Comparison of ENCODE assay signal across 17 mouse cellular contexts in the genomic region with DNA sequence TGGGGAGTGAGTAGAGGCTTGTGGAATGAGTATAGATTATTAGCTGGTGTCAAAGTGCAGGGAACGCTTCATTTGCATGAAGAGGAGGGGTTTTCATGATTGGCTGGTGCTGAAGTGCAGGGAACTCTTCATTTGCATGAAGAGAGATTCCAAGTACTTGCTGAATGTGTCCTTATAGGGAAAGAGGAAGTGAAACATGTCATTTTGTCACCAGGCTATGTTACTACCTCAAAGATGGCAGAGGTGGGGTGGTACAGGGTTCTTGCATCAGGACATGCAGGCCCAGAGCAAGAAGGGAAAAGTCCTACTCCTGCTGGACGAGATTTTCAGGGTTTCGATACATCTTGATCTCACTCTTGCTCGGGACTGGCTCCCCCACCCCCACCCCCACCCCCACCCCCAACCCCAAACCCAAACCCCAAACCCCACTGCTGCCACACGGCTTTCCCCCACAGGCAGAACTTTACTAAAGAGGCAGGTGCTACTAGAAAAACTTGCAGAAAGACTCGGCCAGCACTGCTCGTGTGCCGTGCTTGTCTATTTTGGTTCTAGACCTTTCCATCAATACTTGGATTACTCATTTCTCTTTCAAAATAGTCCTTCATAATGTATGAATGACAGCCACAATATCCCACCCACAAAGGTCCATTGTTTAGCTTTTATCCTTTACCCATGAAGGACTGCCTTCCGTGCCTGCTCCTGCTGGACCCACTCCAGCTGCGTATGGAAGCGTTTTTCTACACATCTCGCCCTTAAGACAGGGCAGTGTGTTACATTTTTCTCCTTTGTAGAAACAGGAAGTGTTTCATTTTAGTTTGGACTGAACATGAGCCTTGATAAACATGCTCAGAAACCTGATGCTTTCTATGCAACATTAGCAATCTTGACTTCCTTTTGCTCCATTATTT.
A peak's percentile ranks its signal among the peaks of the same experiment; 100 is the strongest.
DNase-seq lines count a peak whose midpoint lies in the region; ATAC-seq and TF ChIP-seq lines count a peak whose summit lies in the region.
"Had no signal": no experiment of that assay in that cellular context is flagged by ENCODE, and none has a peak within 500 bp of the region (broad histone marks: within the 10 kb centered on the region; RNA-seq: fewer than 3 reads in every experiment).

No protein-coding gene starts in this region.

- 0 out of 2 replicates have a peak, but pooled peaks cover 7% of the 10 kb centered on the region for H3K4me1 ChIP-seq in embryonic facial prominence, embryonic 14.5 days (ENCODE audit: control insufficient read depth, insufficient read depth, low read length)
- H3K4me1 ChIP-seq in embryonic facial prominence, embryonic 10.5 days, result no peaks in the 10 kb centered on the region
- no peaks in the 10 kb centered on the region for H3K4me1 ChIP-seq in lung, embryonic 14.5 days (ENCODE audit: insufficient read depth)
- no peaks in the 10 kb centered on the region for H3K4me1 ChIP-seq in stomach, embryonic 16.5 days (ENCODE audit: control insufficient read depth, insufficient read depth, low read length)
- no peaks in the 10 kb centered on the region for H3K4me1 ChIP-seq in midbrain, embryonic 16.5 days (ENCODE audit: control insufficient read depth, insufficient read depth, low read length)
- H3K4me1 ChIP-seq: hindbrain, embryonic 15.5 days had no signal

- H3K27me3 ChIP-seq in embryonic facial prominence, embryonic 14.5 days (replicated peaks; ENCODE audit: control insufficient read depth, insufficient read depth, low read length), result no peaks in the 10 kb centered on the region
- no peaks in the 10 kb centered on the region for H3K27me3 ChIP-seq in embryonic facial prominence, embryonic 10.5 days (replicated peaks; ENCODE audit: low read depth, poor library complexity, severe bottlenecking)
- H3K27me3 ChIP-seq in lung, embryonic 14.5 days (ENCODE audit: insufficient read depth, low read length), result no peaks in the 10 kb centered on the region
- H3K27me3 ChIP-seq in stomach, embryonic 16.5 days (ENCODE audit: control insufficient read depth, insufficient read depth, low read length), result no peaks in the 10 kb centered on the region
- no peaks in the 10 kb centered on the region for H3K27me3 ChIP-seq in midbrain, embryonic 16.5 days (ENCODE audit: control insufficient read depth, insufficient read depth, low read depth, low read length)
- H3K27me3 ChIP-seq: hindbrain, embryonic 15.5 days; limb, embryonic 13.5 days; Patski had no signal

- H3K4me3 ChIP-seq in embryonic facial prominence, embryonic 14.5 days (ENCODE audit: low read depth, low read length), result no peak overlapping the region
- no peak overlapping the region for H3K4me3 ChIP-seq in embryonic facial prominence, embryonic 10.5 days
- H3K4me3 ChIP-seq in lung, embryonic 14.5 days (ENCODE audit: low read depth, low read length), result no peak overlapping the region
- H3K4me3 ChIP-seq in stomach, embryonic 16.5 days (replicated peaks; ENCODE audit: low read length), result no peak overlapping the region
- H3K4me3 ChIP-seq in midbrain, embryonic 16.5 days (ENCODE audit: low read depth, low read length), result no peak overlapping the region
- H3K4me3 ChIP-seq: hindbrain, embryonic 15.5 days; limb, embryonic 13.5 days had no signal

- WGBS in embryonic facial prominence, embryonic 14.5 days, result 44% methylated on average over 12 of the region's 12 CpGs
- WGBS in embryonic facial prominence, embryonic 10.5 days, result 77% methylated on average over 12 of the region's 12 CpGs
- 62% methylated on average over 12 of the region's 12 CpGs for WGBS in lung, embryonic 14.5 days
- WGBS in stomach, embryonic 16.5 days, result 60% methylated on average over 12 of the region's 12 CpGs
- 76% methylated on average over 12 of the region's 12 CpGs for WGBS in midbrain, embryonic 16.5 days

- peak; percentile 56 for DNase-seq in embryonic facial prominence, embryonic 14.5 days (ENCODE audit: low spot score)
- DNase-seq in embryonic facial prominence, embryonic 10.5 days (ENCODE audit: low spot score), result no peak
- DNase-seq in lung, embryonic 14.5 days, result peak; percentile 60
- DNase-seq in lung, postnatal 25 days (ENCODE audit: low spot score), result no peak
- DNase-seq in embryo, embryonic 9.5 days (ENCODE audit: extremely low spot score), result no peak
- DNase-seq: heart, postnatal 10 days; right cerebral cortex, postnatal 14 days; thymus, postnatal 25 days had no signal

- ATAC-seq in embryonic facial prominence, embryonic 14.5 days (ENCODE audit: low read depth), result no peak
- no peak for ATAC-seq in lung, embryonic 14.5 days (ENCODE audit: insufficient read depth)
- peak; percentile 47 for ATAC-seq in common myeloid progenitor, adult 5-6 weeks (replicated peaks; ENCODE audit: low read depth, poor library complexity, severe bottlenecking)
- no peak for ATAC-seq in stomach, embryonic 16.5 days (ENCODE audit: insufficient read depth, low FRiP score)
- no peak for ATAC-seq in midbrain, embryonic 16.5 days
- ATAC-seq: forebrain, embryonic 16.5 days; intestine, embryonic 16.5 days; Patski had no signal

- no peak overlapping the region for H3K4me2 ChIP-seq in embryonic facial prominence, embryonic 14.5 days (ENCODE audit: low read depth, low read length)
- no peak overlapping the region for H3K4me2 ChIP-seq in lung, embryonic 14.5 days
- no peak overlapping the region for H3K4me2 ChIP-seq in stomach, embryonic 16.5 days (ENCODE audit: low read depth, low read length)
- no peak overlapping the region for H3K4me2 ChIP-seq in midbrain, embryonic 16.5 days (ENCODE audit: low read length)
- H3K4me2 ChIP-seq: hindbrain, embryonic 15.5 days; limb, embryonic 13.5 days had no signal

- H3K36me3 ChIP-seq in embryonic facial prominence, embryonic 14.5 days (ENCODE audit: control insufficient read depth, insufficient read depth, low read length), result no peaks in the 10 kb centered on the region
- no peaks in the 10 kb centered on the region for H3K36me3 ChIP-seq in embryonic facial prominence, embryonic 10.5 days (replicated peaks)
- no peaks in the 10 kb centered on the region for H3K36me3 ChIP-seq in lung, embryonic 14.5 days (ENCODE audit: insufficient read depth)
- no peaks in the 10 kb centered on the region for H3K36me3 ChIP-seq in stomach, embryonic 16.5 days (ENCODE audit: control insufficient read depth, insufficient read depth, low read length)
- H3K36me3 ChIP-seq in midbrain, embryonic 16.5 days (ENCODE audit: control insufficient read depth, insufficient read depth, low read length), result no peaks in the 10 kb centered on the region
- H3K36me3 ChIP-seq: hindbrain, embryonic 15.5 days; limb, embryonic 13.5 days had no signal

- no peaks in the 10 kb centered on the region for H3K9me3 ChIP-seq in embryonic facial prominence, embryonic 14.5 days (ENCODE audit: control insufficient read depth, low read length)
- no peaks in the 10 kb centered on the region for H3K9me3 ChIP-seq in embryonic facial prominence, embryonic 10.5 days
- no peaks in the 10 kb centered on the region for H3K9me3 ChIP-seq in lung, embryonic 14.5 days (ENCODE audit: low read depth, low read length)
- no peaks in the 10 kb centered on the region for H3K9me3 ChIP-seq in stomach, embryonic 16.5 days (replicated peaks; ENCODE audit: control insufficient read depth, low read length)
- H3K9me3 ChIP-seq in midbrain, embryonic 16.5 days (replicated peaks; ENCODE audit: control insufficient read depth, low read length, poor library complexity, severe bottlenecking), result no peaks in the 10 kb centered on the region; the same call in 1 of the 2 replicates
- H3K9me3 ChIP-seq: hindbrain, embryonic 15.5 days; limb, embryonic 13.5 days had no signal

- TF ChIP-seq CTCF in lung, embryonic 14.5 days (IDR thresholded peaks at IDR 0.05; ENCODE audit: low read depth), result no peak

- no peak overlapping the region for H3K9ac ChIP-seq in embryonic facial prominence, embryonic 14.5 days (ENCODE audit: low read depth, low read length)
- H3K9ac ChIP-seq in lung, embryonic 14.5 days, result no peak overlapping the region
- no peak overlapping the region for H3K9ac ChIP-seq in stomach, embryonic 16.5 days (ENCODE audit: low read length)
- H3K9ac ChIP-seq in midbrain, embryonic 16.5 days (ENCODE audit: low read depth, low read length), result no peak overlapping the region
- H3K9ac ChIP-seq: hindbrain, embryonic 15.5 days; limb, embryonic 13.5 days; liver, embryonic 14.5 days had no signal

- peak overlapping the region; percentile 41; the same call in 1 of the 2 replicates for H3K27ac ChIP-seq in embryonic facial prominence, embryonic 14.5 days (replicated peaks; ENCODE audit: low read depth, low read length)
- H3K27ac ChIP-seq in embryonic facial prominence, embryonic 10.5 days (replicated peaks), result no peak overlapping the region
- peak overlapping the region; percentile 42; the same call in 1 of the 2 replicates for H3K27ac ChIP-seq in lung, embryonic 14.5 days (ENCODE audit: low read depth)
- H3K27ac ChIP-seq in stomach, embryonic 16.5 days (ENCODE audit: low read length), result peak overlapping the region; percentile 27; the same call in 1 of the 2 replicates
- no peak overlapping the region for H3K27ac ChIP-seq in midbrain, embryonic 16.5 days (ENCODE audit: low read length)
- H3K27ac ChIP-seq: hindbrain, embryonic 15.5 days; limb, embryonic 13.5 days; liver, embryonic 14.5 days had no signal

Comparison
In these comparisons a context has a peak if more than half of its experiments do, and no peak if none do; other contexts are left out.
1. DNase-seq: peak in embryonic facial prominence, embryonic 14.5 days (single experiment) and lung, embryonic 14.5 days (single experiment); none in embryonic facial prominence, embryonic 10.5 days (single experiment), lung, postnatal 25 days (single experiment) and embryo, embryonic 9.5 days (single experiment).
2. H3K27ac ChIP-seq: peak in embryonic facial prominence, embryonic 14.5 days (single experiment), lung, embryonic 14.5 days (single experiment) and stomach, embryonic 16.5 days (single experiment); none in embryonic facial prominence, embryonic 10.5 days (single experiment) and midbrain, embryonic 16.5 days (single experiment).